Mouse (Mus musculus) ES-E14 (cell line): ENCODE measurements around the gene Foxl1.

Experiments
- CHD2 ChIP-seq: IDR thresholded peaks from 2 replicates; pipeline ENCODE4 v1.6.1; 2014; ENCODE audit warnings: mild to moderate bottlenecking, low read depth, low read length, inconsistent platforms
- HCFC1 ChIP-seq: IDR thresholded peaks from 2 replicates; pipeline ENCODE4 v1.6.1; 2012; ENCODE audit warnings: low read length, inconsistent platforms, borderline replicate concordance; ENCODE audit not compliant: insufficient read depth
- MAFK ChIP-seq: IDR thresholded peaks from 2 replicates; pipeline ENCODE4 v1.6.1; 2014; ENCODE audit warnings: mild to moderate bottlenecking, low read depth, low read length, inconsistent platforms; ENCODE audit not compliant: insufficient read depth
- ZC3H11A ChIP-seq: IDR thresholded peaks from 2 replicates; pipeline ENCODE4 v1.6.1; 2012; ENCODE audit warnings: low read depth, mild to moderate bottlenecking, inconsistent platforms, low read length, borderline replicate concordance
- ZNF384 ChIP-seq: IDR thresholded peaks from 2 replicates; pipeline ENCODE4 v1.6.1; 2012; ENCODE audit warnings: low read depth, low read length, inconsistent platforms

- TF ChIP-seq HCFC1 (no peak), ZC3H11A (no peak), CHD2 (no peak), MAFK (no peak), ZNF384 (no peak)
These were observed 7.9 kb upstream of the Foxl1 start for GRCm38 (mm10) chr8:121119635-121120455.
